Mouse (Mus musculus) lung, postnatal 0 days (tissue): ENCODE data around the gene Gltp.

Source experiments
- CTCF ChIP-seq: IDR thresholded peaks from 2 replicates; pipeline ENCODE4 v1.5.1; 2016; ENCODE audit warnings: antibody characterized with exemption, mild to moderate bottlenecking
- EP300 ChIP-seq: IDR thresholded peaks from 2 replicates; pipeline ENCODE4 v1.6.1; 2016; ENCODE audit warnings: antibody characterized with exemption, mild to moderate bottlenecking, control low read depth

- TF ChIP-seq EP300 (peak; percentile 63; the same call in 1 of the 2 replicates), CTCF (no peak)
Measured at GRCm38 (mm10) chr5:114737090-114737887, 46.5 kb upstream of the Gltp start.
